Mouse (Mus musculus) ES-E14 (cell line): Measurements from ENCODE around the gene Spsb1. TPM values are rescaled to one million over a fixed set of nuclear protein-coding genes. Genes with fewer than 3 reads are reported as not detected.

ENCODE experiments used
- DNase-seq: peaks from one replicate; pipeline ENCODE4 v3.0.0-alpha.2; 2013; ENCODE audit warnings: low read depth, low spot score
- H3K27ac ChIP-seq: 2 replicates; pipeline ENCODE4 v1.5.1; 2012; ENCODE audit warnings: low read depth, mild to moderate bottlenecking, low read length, moderate library complexity, mixed read lengths; ENCODE audit not compliant: poor library complexity, insufficient read depth, severe bottlenecking
- H3K36me3 ChIP-seq: 2 replicates; pipeline ENCODE4 v1.6.1; 2012; ENCODE audit warnings: mild to moderate bottlenecking, low read length, moderate library complexity, mixed read lengths; ENCODE audit not compliant: control insufficient read depth, poor library complexity, insufficient read depth, severe bottlenecking
- H3K4me1 ChIP-seq, 2 experiments: fragments of 150-350 bp in 1 of 2; sonication (generic) in 1 of 2; 2 replicates each; pipeline ENCODE4 v1.6.1; 2012; ENCODE audit warnings: low read length in 2 of 2, mild to moderate bottlenecking in 1 of 2, mixed read lengths in 1 of 2; ENCODE audit not compliant: control insufficient read depth in 2 of 2, insufficient read depth in 2 of 2, poor library complexity in 1 of 2
- H3K4me3 ChIP-seq, 2 experiments: fragments of 150-350 bp in 1 of 2; sonication (generic) in 1 of 2; 2 replicates each; pipeline ENCODE4 v1.5.1; 2012; ENCODE audit warnings: low read length in 2 of 2, low read depth in 1 of 2, mild to moderate bottlenecking in 1 of 2, mixed read lengths in 1 of 2; ENCODE audit not compliant: insufficient read depth in 1 of 2, poor library complexity in 1 of 2, severe bottlenecking in 1 of 2
- H3K9ac ChIP-seq: 2 replicates; pipeline ENCODE4 v1.6.1; 2012; ENCODE audit warnings: low read depth, mild to moderate bottlenecking, low read length, mixed read lengths; ENCODE audit not compliant: poor library complexity, insufficient read depth, severe bottlenecking
- H3K9me3 ChIP-seq: fragments of 150-350 bp; sonication (generic); 2 replicates; pipeline ENCODE4 v1.6.1; 2012; ENCODE audit warnings: low read depth, mild to moderate bottlenecking, low read length; ENCODE audit not compliant: control insufficient read depth, insufficient read depth
- CHD2 ChIP-seq: IDR thresholded peaks from 2 replicates; pipeline ENCODE4 v1.6.1; 2014; ENCODE audit warnings: mild to moderate bottlenecking, low read depth, low read length, inconsistent platforms
- HCFC1 ChIP-seq: IDR thresholded peaks from 2 replicates; pipeline ENCODE4 v1.6.1; 2012; ENCODE audit warnings: low read length, inconsistent platforms, borderline replicate concordance; ENCODE audit not compliant: insufficient read depth
- MAFK ChIP-seq: IDR thresholded peaks from 2 replicates; pipeline ENCODE4 v1.6.1; 2014; ENCODE audit warnings: mild to moderate bottlenecking, low read depth, low read length, inconsistent platforms; ENCODE audit not compliant: insufficient read depth
- ZC3H11A ChIP-seq: IDR thresholded peaks from 2 replicates; pipeline ENCODE4 v1.6.1; 2012; ENCODE audit warnings: low read depth, mild to moderate bottlenecking, inconsistent platforms, low read length, borderline replicate concordance
- ZNF384 ChIP-seq: IDR thresholded peaks from 2 replicates; pipeline ENCODE4 v1.6.1; 2012; ENCODE audit warnings: low read depth, low read length, inconsistent platforms
- in situ Hi-C, 2 experiments: fragments of 600-800 bp; cut with MboI; formaldehyde crosslinking; loops; one replicate each; pipeline ENCODE4 v1.15.1; 2025; ENCODE audit warnings: low sequenced_read_pairs in 2 of 2, inconsistent platforms in 1 of 2; ENCODE audit not compliant: unreplicated experiment in 2 of 2
- total RNA-seq: library from RNA; depleted of rRNA; stranded (reverse); fragments of 300-350 nt; gene quantifications from 2 replicates; pipeline ENCODE4 v1.2.3, GENCODE M21; 2012

Spsb1 gene
- total RNA-seq, 1 experiment = 12.0 TPM

DNA sequence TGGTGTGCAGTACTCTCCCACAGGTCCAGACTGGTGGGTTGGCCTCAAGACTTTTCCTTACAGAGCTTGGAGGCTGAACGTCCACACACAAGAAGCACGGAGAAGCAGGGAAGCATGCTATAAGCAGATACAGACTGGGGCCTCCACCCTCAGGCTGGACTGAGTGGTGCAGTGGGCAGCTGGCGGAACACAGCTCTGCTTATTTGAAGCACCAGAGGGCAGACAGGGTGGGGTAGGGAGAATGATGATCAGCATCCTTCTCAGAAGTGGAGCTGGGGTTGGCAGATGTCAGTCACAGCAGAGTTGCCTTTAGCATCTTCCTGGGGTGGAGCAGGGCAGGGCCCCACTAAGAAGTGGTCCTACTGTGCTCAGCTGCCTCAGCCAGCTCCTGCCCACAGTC lies 77.6 kb downstream of the Spsb1 start:
- H3K27ac ChIP-seq = no peak overlapping the region
- no peak for TF ChIP-seq HCFC1
- no peak for TF ChIP-seq ZNF384
- TF ChIP-seq CHD2 = no peak
- TF ChIP-seq MAFK = no peak
- no peak for TF ChIP-seq ZC3H11A
- H3K36me3 ChIP-seq = no peaks in the 10 kb centered on the region
- H3K9me3 ChIP-seq = no peaks in the 10 kb centered on the region
- in situ Hi-C loops = no loop called here
- H3K4me3 ChIP-seq = no peak overlapping the region
- peaks cover 0 to 4% of the 10 kb centered on the region in 2 experiments; a peak in 1 of 4 replicates for H3K4me1 ChIP-seq
- H3K9ac ChIP-seq = no peak overlapping the region
- no peak for DNase-seq

DNA sequence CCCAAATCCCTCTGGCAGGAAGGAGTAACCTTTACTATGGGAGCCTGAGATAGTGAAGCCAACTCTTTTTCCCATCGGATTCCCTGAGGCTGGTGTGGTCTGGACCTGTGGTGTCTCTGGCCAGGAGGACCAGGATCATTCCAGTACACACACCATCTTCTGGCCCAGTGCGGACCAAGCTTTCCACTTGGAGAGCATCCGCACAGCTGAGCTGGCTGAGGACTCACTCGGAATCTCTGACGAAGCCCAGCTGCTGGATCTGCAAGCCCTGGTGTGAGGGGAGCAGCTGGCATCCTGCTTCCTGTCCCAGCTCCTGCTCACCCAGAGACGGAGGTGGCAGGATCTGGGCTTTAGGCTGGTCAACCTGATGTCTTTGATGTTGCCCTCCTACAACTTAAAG lies 78.1 kb downstream of the Spsb1 start:
- in situ Hi-C loops = no loop called here
- no peak overlapping the region for H3K9ac ChIP-seq

GRCm38 (mm10) chr4:149875986-149876501 lies 78.8 kb downstream of the Spsb1 start:
- Histone ChIP-seq H3K4me1 (peaks cover 0 to 4% of the 10 kb centered on the region in 2 experiments; a peak in 1 of 4 replicates), H3K36me3 (no peaks in the 10 kb centered on the region), H3K9me3 (no peaks in the 10 kb centered on the region), H3K4me3 (no peak overlapping the region), H3K9ac (no peak overlapping the region), H3K27ac (no peak overlapping the region; the same call in 1 of the 2 replicates)
- no peak for TF ChIP-seq MAFK
- TF ChIP-seq HCFC1 = no peak
- TF ChIP-seq CHD2 = no peak
- no peak for TF ChIP-seq ZNF384
- TF ChIP-seq ZC3H11A = no peak
- in situ Hi-C loops = no loop called here
- DNase-seq = no peak

More for the DNA sequence above, 78.1 kb downstream of the Spsb1 start:
- Histone ChIP-seq H3K36me3 (no peaks in the 10 kb centered on the region), H3K4me1 (peaks cover 0 to 4% of the 10 kb centered on the region in 2 experiments; a peak in 1 of 4 replicates), H3K4me3 (no peak overlapping the region), H3K9me3 (no peaks in the 10 kb centered on the region), H3K27ac (no peak overlapping the region)
- no peak for DNase-seq
- TF ChIP-seq ZC3H11A = no peak
- TF ChIP-seq CHD2 = no peak
- no peak for TF ChIP-seq ZNF384
- no peak for TF ChIP-seq MAFK
- no peak for TF ChIP-seq HCFC1

DNA sequence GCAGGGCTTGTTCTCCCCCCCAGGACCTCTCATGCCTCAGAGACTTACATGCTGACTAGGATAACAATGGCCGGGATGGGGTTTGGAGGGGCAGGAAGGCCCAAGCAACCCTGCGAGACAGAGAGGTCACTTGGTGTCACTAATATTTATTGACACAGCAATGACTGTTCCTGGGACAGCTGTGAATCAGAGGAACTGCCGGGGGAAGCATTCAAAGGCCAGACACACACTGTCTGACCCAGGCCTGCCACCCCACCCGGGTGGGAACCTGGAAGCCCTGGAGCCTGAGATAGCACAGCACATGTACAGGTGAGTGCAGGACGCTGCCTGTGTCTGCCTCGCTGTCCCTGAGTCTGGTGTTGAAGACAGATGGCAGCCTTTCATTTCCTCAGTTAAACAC lies 79.5 kb downstream of the Spsb1 start:
- Histone ChIP-seq H3K36me3 (no peaks in the 10 kb centered on the region), H3K27ac (no peak overlapping the region), H3K9ac (no peak overlapping the region), H3K4me3 (no peak overlapping the region), H3K9me3 (no peaks in the 10 kb centered on the region), H3K4me1 (peaks cover 0 to 4% of the 10 kb centered on the region in 2 experiments; a peak in 1 of 4 replicates)
- DNase-seq = no peak
- in situ Hi-C loops = no loop called here
- TF ChIP-seq MAFK (no peak), ZC3H11A (no peak), ZNF384 (no peak), HCFC1 (no peak), CHD2 (no peak)
